Mouse (Mus musculus) cerebellum, adult 9-11 months (tissue): ENCODE results near the gene Scpep1.
"Not testable (repeated sequence)": the region's sequence is repeated elsewhere in the genome, so short reads cannot be mapped to it uniquely, and the experiment has no call there.

ENCODE experiments used
- DNase-seq: peaks from one replicate; pipeline ENCODE4 v3.0.0; 2022

Scpep1 gene

GRCm38 (mm10) chr11:88955217-88955969 lies at the start of gene Scpep1:
TSS of gene Scpep1 (minus strand) at chr11:88955465.
- peak; percentile 96 for DNase-seq

DNA sequence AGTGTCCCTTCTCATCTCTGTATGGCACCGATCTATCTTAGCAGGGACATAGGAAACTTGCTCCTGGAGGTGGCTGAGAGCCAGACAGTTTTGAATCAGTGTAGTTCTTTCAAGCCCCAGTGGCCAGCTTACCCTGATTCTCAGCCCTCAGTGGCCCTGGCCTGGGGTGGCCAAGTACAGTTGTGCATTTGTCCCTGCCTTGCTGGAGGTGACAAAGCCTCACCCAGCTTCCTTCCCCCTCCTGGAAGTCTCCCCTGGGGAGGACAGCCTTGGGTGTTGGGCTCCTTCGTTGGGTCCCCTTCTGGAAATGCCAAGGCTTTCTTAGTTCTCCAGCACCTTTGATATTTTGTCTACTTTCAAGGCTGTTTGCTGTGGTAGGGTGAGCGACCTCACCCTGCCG lies 48.5 kb upstream of the Scpep1 start:
- DNase-seq: no peak

- no peak for DNase-seq
These were observed 47.8 kb upstream of the Scpep1 start for GRCm38 (mm10) chr11:89003078-89003477.

GRCm38 (mm10) chr11:89002621-89003020 lies 47.4 kb upstream of the Scpep1 start:
- DNase-seq: no peak

- DNase-seq: no peak
These were observed 46.8 kb upstream of the Scpep1 start for GRCm38 (mm10) chr11:89002068-89002467.

DNA sequence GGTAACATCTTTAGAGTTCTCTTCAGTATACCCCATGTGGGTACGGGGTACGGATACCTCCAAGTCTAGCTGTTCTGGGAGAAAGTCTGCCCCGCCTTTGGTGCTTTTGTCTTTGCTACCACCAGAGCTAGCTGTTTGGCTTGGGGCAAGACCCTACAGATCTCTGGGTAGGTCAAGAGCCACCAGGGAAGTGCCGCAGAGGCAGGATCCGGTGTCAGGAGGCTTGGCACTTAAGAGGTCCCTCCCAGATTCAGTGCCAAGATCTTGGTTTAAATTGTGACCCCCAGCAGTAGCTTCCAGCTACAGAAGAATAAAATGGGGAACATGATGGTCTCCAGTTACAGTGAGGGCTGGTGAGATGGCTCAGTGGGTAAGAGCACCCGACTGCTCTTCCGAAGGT lies 46.3 kb upstream of the Scpep1 start:
- DNase-seq: no peak

GRCm38 (mm10) chr11:89000527-89000819 lies 45.2 kb upstream of the Scpep1 start:
- no peak for DNase-seq

DNA sequence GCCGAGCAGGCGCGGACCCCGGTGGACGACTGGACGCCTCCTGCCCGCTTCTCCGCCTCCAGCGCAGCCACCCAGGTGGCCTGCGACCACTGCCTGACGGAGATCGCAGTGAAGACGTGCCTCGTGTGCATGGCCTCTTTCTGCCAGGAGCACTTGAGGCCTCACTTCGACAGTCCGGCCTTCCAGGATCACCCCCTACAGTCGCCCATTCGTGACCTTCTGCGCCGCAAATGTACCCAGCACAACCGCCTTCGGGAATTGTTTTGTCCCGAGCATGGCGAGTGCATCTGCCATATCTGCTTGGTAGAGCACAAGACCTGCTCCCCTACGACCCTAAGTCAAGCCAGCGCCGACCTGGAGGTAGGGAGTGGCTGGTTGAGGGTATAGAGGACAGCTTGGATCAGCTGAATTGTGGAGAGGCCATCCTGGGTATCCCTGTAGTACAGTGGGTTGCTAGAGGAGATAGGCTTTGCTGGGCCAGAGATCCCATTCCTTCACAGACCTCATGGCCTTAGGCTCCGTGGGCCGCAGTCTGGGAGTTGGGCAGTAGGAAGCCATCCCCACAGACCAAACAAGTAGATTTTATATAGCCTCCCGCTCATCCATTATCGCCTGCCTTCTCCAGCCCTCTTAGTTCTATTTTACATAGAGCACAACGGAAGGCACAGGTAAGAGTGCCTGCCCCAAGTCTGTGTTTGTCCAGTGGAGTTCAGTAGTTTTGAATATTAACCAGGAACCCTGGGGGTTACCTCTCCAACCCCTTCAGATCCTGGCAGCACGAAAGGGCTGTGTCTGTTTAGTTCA lies 44.7 kb upstream of the Scpep1 start:
- DNase-seq: no peak

DNA sequence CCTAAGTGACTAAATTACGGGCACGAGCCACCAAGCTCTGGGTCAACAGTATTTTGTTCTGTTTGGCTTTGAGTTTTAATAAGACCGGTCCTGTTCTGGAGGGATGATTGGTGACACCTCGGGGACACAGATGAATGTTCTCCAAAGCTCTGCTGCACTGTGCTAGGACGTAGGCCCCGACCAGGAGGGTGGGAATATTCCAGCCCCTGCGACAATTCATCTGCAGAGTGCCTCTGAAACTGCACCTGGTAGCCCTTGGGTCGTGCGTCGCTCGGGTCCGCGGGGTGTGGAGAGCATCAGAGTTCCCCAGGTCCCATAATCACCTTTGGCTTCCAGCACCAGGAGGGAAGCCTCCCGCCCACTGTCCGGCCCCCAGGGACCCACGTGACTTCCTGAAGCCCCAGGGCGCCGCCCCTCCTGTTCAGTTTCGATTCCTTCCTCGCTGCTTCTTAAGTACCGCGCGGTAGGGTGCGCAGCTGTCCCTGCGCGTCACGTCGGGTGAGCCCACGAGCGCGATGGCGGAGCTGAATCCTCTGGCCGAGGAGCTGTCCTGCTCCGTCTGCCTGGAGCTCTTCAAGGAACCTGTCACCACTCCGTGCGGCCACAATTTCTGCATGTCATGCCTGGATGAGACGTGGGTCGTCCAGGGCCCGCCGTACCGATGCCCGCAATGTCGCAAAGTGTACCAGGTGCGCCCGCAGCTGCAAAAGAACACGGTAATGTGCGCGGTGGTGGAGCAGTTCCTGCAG lies 43.9 kb upstream of the Scpep1 start, which contains the start of gene Trim25:
Gene Trim25, plus strand, starts transcription at position 403 of the 749 bp plus-strand sequence.
- peak; percentile 14 for DNase-seq

GRCm38 (mm10) chr11:88998406-88998805 lies 43.1 kb upstream of the Scpep1 start:
- DNase-seq: no peak

DNA sequence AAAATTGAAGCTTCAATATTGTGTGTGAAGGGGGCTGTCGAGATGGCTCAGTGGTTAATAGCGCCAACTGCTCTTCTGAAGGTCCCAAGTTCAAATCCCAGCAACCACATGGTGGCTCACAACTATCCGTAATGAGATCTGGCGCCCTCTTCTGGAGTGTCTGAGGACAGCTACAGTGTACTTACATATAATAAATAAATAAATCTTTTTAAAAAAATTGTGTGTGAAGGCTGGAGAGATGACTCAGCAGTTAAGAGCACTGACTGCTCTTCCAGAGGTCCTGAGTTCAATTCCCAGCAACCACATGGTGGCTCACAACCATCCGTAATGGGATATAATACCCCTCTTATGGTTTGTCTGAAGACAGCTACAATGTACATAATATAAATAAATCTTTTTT lies 42.1 kb upstream of the Scpep1 start:
- DNase-seq: not testable (repeated sequence)

GRCm38 (mm10) chr11:88996427-88996826 lies 41.2 kb upstream of the Scpep1 start:
- no peak for DNase-seq

DNA sequence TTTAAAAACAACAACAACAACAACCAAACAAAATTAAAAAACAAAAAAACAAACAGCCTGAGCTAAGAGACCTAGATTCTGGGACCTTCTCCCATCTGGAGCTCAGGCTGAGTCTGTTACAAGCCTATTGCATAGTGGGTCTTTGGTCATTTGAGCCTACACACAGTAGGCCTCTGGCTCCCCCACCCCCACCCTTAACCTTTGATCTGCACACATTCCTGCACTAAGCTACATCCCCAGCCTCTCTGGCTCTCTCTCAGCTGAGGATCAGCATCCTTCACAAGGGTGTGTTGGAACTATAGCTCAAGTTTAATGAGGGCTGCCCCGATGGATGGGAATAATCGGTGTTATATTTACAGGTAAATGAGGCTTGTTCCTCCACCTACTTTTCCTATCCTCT lies 40.4 kb upstream of the Scpep1 start:
- DNase-seq: no peak

DNA sequence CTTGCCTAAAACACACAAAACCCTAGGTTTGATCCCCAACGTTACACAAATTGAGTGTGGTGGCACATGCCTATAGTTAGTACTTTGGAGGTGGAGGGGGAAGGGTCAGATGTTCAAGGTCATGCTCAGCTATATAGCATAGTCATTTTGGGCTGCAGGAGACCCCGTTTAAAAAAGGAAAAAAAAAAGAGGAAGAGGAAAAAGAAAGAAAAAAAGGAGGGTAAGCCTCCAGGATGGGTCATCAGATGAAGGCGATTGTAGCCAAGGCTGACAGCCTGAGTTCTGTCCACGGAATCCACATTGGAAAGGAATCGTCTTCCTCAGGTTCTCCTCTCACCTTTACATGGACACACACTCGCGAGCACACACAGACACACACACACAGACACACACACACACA lies 39.2 kb upstream of the Scpep1 start:
- DNase-seq: no peak

- peak; percentile 16 for DNase-seq
These were observed 38.4 kb upstream of the Scpep1 start for GRCm38 (mm10) chr11:88993625-88994024.

GRCm38 (mm10) chr11:88993186-88993585 lies 37.9 kb upstream of the Scpep1 start:
- no peak for DNase-seq

DNA sequence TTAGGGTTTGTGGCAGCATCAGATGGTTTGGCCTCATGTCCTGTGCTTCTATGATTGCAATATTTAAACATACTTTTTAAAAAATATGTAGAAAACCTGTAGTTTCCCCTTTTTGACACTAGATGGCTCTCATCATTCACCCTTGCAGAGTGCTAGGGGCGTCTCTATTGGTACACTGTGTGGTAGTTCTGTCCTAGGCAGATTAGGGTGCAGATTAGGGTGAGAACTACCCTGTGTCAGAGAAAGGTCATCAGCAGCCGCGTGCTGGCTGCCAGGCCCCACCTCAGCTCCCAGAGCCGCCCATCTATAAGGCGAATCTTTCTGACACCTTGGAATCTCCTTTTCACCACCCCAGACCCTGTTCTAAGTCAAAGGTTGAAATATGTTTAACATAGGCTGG lies 34.3 kb upstream of the Scpep1 start:
- no peak for DNase-seq

DNA sequence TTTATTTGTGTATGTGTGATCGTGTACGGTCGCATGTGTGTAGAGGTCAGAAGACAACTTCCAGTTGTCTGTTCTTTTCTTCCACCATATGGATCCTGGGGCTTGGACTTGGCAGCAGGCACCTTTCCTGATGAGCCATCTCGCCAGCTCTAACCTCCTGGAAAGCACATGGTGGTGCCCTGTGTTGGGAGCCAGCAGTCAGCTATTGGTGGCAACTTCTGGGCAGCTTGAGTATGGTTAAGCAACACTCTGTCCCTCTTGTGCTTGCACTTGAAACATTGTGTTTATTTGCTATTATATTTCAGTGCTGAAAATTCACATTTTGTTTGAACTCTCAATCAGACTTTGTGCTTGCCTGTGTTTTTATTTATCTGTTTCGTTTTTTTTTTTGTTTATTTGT lies 33.7 kb upstream of the Scpep1 start:
- no peak for DNase-seq

DNA sequence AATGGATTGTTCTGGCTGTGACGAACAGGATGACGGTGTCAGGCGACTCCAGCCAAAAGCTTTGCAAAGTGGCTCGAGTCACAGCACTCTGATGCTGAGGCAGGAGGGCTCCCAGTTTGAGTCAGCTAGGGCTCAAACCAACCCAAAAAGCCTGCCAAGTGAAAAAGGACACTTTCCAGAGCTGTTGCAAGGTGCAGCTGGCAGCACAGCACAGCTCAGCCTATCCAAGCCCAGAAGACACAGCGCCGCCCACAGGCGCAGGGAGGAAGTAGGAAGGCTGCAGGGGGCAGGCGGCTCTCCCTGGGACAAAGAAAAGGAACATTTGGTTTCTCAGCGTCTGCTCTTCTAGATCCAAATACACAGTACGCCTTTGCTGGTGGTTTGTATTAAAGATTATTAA lies 31.4 kb upstream of the Scpep1 start:
- DNase-seq: no peak

DNA sequence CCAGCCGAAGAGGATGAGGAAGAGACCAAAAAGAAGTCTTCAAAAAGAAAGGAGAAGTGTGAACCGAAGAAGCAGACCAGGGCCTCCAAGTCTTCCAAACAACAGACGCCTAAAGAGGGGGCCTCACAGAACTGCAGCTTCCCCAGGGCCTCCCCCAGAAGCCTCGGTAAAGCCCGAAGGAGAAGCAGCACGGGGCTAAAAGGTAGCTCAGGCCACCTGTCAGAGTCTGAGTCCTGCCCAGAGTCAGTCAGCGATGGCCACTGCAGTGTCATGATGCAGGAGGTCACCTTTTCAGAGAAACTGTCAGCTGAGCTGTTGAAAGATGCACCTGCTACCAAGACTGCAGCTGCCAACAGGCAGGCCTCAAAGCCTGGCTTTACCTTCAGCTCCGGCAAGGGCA lies 26.1 kb upstream of the Scpep1 start:
- no peak for DNase-seq

- DNase-seq: no peak
These were observed 21.9 kb upstream of the Scpep1 start for GRCm38 (mm10) chr11:88977188-88977587.

GRCm38 (mm10) chr11:88976320-88976719 lies 21.1 kb upstream of the Scpep1 start:
- DNase-seq: no peak

DNA sequence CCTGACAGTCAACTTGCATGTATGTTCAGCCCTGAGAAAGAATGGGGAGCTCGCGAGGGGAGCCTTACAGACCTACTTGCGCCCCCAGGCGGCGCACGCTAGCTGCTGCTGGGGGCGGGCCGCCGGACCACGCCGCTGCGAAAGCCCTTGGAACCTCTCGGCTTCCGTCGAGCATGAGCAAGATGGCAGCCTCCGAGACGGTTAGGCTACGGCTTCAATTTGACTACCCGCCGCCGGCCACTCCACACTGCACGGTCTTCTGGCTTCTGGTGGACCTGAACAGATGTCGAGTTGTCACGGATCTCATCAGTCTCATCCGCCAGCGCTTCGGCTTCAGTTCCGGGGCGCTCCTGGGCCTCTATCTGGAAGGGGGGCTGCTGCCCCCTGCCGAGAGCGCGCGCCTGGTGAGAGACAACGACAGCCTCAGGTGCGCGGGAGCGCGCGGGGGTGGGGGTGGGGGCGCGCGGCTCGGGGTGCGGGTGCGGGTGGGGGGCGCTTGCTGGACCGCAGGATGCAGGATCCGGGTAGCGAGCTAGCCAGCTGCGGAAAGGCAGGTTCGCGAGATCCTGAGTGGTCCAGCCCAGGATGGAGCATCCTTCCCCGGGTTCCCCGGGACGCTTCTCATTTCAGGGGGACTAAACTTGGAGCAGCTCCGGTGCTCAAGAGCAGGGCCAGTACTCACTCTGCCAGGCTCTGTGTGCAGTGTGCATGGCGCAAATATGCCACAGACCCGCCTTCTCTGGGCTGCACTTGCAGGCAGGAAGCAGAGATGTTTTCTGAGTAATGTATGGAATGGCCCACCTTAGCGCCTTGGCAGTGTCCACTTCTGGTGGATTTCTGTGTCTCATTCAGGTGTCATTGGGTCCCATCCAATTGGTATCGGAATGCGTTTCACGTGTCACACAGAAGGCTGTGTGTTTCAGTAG lies 18.8 kb upstream of the Scpep1 start:
- peak; percentile 93 for DNase-seq
